Mouse (Mus musculus): Measurements from ENCODE around the gene Gpr146. TPM values are rescaled to one million over a fixed set of nuclear protein-coding genes. Genes with fewer than 3 reads are reported as not detected.

Gene Gpr146
- polyA plus RNA-seq, 1 experiment from 2014 or later, result 1.8 TPM

GRCm38 (mm10) chr5:139352317-139352716 lies 25.2 kb upstream of the Gpr146 start, which contains the start of gene Cyp2w1:
Gene Cyp2w1, plus strand, starts transcription at chr5:139352617.
- no peak within 1 kb of the TSS for H3K4me3 ChIP-seq (replicated peaks; ENCODE audit: low read depth, low read length)
- no peaks in the 10 kb centered on the region for H3K27me3 ChIP-seq (ENCODE audit: control insufficient read depth, insufficient read depth, low read length)
- no peaks in the 10 kb centered on the region for H3K9me3 ChIP-seq (ENCODE audit: control insufficient read depth, low read length)
- no peak within 1 kb of the TSS; the same call in 1 of the 2 replicates for H3K9ac ChIP-seq (replicated peaks; ENCODE audit: low read length)
- no peaks in the 10 kb centered on the region for H3K36me3 ChIP-seq (ENCODE audit: control insufficient read depth, insufficient read depth, low read length)
- ATAC-seq (ENCODE audit: low FRiP score, low TSS enrichment), result no peak
- no peaks in the 10 kb centered on the region for H3K4me1 ChIP-seq (ENCODE audit: control insufficient read depth, insufficient read depth, low read length)
- no peak within 1 kb of the TSS for H3K27ac ChIP-seq (replicated peaks; ENCODE audit: low read depth, low read length)
- WGBS, result 61% methylated on average over 6 of the region's 6 CpGs
- H3K4me2 ChIP-seq (ENCODE audit: low read length), result no peak within 1 kb of the TSS
- no peak for DNase-seq

- Histone ChIP-seq H3K4me2 (ENCODE audit: low read length) (no peak overlapping the region), H3K4me3 (replicated peaks; ENCODE audit: low read depth, low read length) (no peak overlapping the region), H3K27ac (replicated peaks; ENCODE audit: low read depth, low read length) (no peak overlapping the region), H3K27me3 (ENCODE audit: control insufficient read depth, insufficient read depth, low read length) (no peaks in the 10 kb centered on the region), H3K36me3 (ENCODE audit: control insufficient read depth, insufficient read depth, low read length) (no peaks in the 10 kb centered on the region), H3K9me3 (ENCODE audit: control insufficient read depth, low read length) (no peaks in the 10 kb centered on the region), H3K4me1 (ENCODE audit: control insufficient read depth, insufficient read depth, low read length) (no peaks in the 10 kb centered on the region), H3K9ac (replicated peaks; ENCODE audit: low read length) (no peak overlapping the region)
- no peak for DNase-seq
- no peak for ATAC-seq (ENCODE audit: low FRiP score, low TSS enrichment)
- WGBS, result 66% methylated on average over 10 of the region's 10 CpGs
These were observed 24.0 kb upstream of the Gpr146 start for GRCm38 (mm10) chr5:139353496-139353895.

- no peak for DNase-seq
- 85% methylated on average over 11 of the region's 11 CpGs for WGBS
- Histone ChIP-seq H3K4me3 (replicated peaks; ENCODE audit: low read depth, low read length) (no peak overlapping the region), H3K4me1 (ENCODE audit: control insufficient read depth, insufficient read depth, low read length) (no peaks in the 10 kb centered on the region), H3K4me2 (ENCODE audit: low read length) (no peak overlapping the region), H3K36me3 (ENCODE audit: control insufficient read depth, insufficient read depth, low read length) (no peaks in the 10 kb centered on the region), H3K27ac (replicated peaks; ENCODE audit: low read depth, low read length) (no peak overlapping the region), H3K9ac (replicated peaks; ENCODE audit: low read length) (no peak overlapping the region), H3K27me3 (ENCODE audit: control insufficient read depth, insufficient read depth, low read length) (no peaks in the 10 kb centered on the region), H3K9me3 (ENCODE audit: control insufficient read depth, low read length) (no peaks in the 10 kb centered on the region)
- ATAC-seq (ENCODE audit: low FRiP score, low TSS enrichment), result no peak
These were observed 23.6 kb upstream of the Gpr146 start for GRCm38 (mm10) chr5:139353946-139354345.

DNA sequence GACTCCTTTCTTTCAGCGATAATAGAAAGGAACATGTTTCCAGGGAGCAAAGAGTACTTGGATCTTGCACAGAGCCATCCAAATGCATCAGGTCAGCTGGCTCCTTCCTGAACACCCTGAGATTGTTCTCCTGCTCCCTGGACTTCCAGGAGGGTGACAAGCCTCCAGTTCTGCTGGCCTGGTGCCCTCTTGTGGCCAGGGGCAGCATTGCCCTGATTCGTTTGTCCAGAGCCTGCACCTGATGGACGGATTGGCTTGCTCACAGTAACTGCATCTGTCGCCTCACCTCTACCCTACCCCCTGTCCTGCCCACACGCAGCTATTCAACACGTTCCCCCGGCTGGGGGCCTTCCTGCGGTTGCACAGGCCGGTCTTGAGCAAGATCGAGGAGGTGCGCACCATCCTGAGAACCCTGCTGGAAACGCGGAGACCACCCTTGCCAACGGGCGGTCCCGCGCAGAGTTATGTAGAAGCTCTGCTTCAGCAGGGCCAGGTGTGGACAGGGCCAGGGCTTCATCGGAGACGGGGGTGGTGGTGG lies 22.2 kb upstream of the Gpr146 start:
- H3K4me1 ChIP-seq (ENCODE audit: control insufficient read depth, insufficient read depth, low read length), result no peaks in the 10 kb centered on the region
- H3K4me3 ChIP-seq (replicated peaks; ENCODE audit: low read depth, low read length), result no peak overlapping the region
- 36% methylated on average over 19 of the region's 19 CpGs for WGBS
- no peak overlapping the region for H3K4me2 ChIP-seq (ENCODE audit: low read length)
- ATAC-seq (ENCODE audit: low FRiP score, low TSS enrichment) (no peak), DNase-seq (peak; percentile 80)
- no peaks in the 10 kb centered on the region for H3K9me3 ChIP-seq (ENCODE audit: control insufficient read depth, low read length)
- H3K36me3 ChIP-seq (ENCODE audit: control insufficient read depth, insufficient read depth, low read length), result no peaks in the 10 kb centered on the region
- no peak overlapping the region for H3K27ac ChIP-seq (replicated peaks; ENCODE audit: low read depth, low read length)
- H3K9ac ChIP-seq (replicated peaks; ENCODE audit: low read length), result no peak overlapping the region
- no peaks in the 10 kb centered on the region for H3K27me3 ChIP-seq (ENCODE audit: control insufficient read depth, insufficient read depth, low read length)

GRCm38 (mm10) chr5:139358653-139359052 lies 18.8 kb upstream of the Gpr146 start:
- no peak for ATAC-seq (ENCODE audit: low FRiP score, low TSS enrichment)
- DNase-seq, result peak; percentile 57
- Histone ChIP-seq H3K4me1 (ENCODE audit: control insufficient read depth, insufficient read depth, low read length) (no peaks in the 10 kb centered on the region), H3K27me3 (ENCODE audit: control insufficient read depth, insufficient read depth, low read length) (no peaks in the 10 kb centered on the region), H3K36me3 (ENCODE audit: control insufficient read depth, insufficient read depth, low read length) (peaks cover 3% of the 10 kb centered on the region; the same call in 1 of the 2 replicates), H3K9me3 (ENCODE audit: control insufficient read depth, low read length) (no peaks in the 10 kb centered on the region), H3K9ac (replicated peaks; ENCODE audit: low read length) (no peak overlapping the region), H3K27ac (replicated peaks; ENCODE audit: low read depth, low read length) (no peak overlapping the region), H3K4me3 (replicated peaks; ENCODE audit: low read depth, low read length) (no peak overlapping the region), H3K4me2 (ENCODE audit: low read length) (no peak overlapping the region)
- 89% methylated on average over 2 of the region's 2 CpGs for WGBS

GRCm38 (mm10) chr5:139359244-139359643 lies 18.3 kb upstream of the Gpr146 start:
- H3K27ac ChIP-seq (replicated peaks; ENCODE audit: low read depth, low read length), result no peak overlapping the region
- 93% methylated on average over 5 of the region's 5 CpGs for WGBS
- ATAC-seq (ENCODE audit: low FRiP score, low TSS enrichment), result no peak

GRCm38 (mm10) chr5:139363858-139364257 lies 13.6 kb upstream of the Gpr146 start:
- Histone ChIP-seq H3K9me3 (ENCODE audit: control insufficient read depth, low read length) (no peaks in the 10 kb centered on the region), H3K27ac (replicated peaks; ENCODE audit: low read depth, low read length) (no peak overlapping the region), H3K4me3 (replicated peaks; ENCODE audit: low read depth, low read length) (no peak overlapping the region), H3K4me2 (ENCODE audit: low read length) (no peak overlapping the region), H3K9ac (replicated peaks; ENCODE audit: low read length) (no peak overlapping the region), H3K4me1 (ENCODE audit: control insufficient read depth, insufficient read depth, low read length) (no peaks in the 10 kb centered on the region), H3K27me3 (ENCODE audit: control insufficient read depth, insufficient read depth, low read length) (no peaks in the 10 kb centered on the region), H3K36me3 (ENCODE audit: control insufficient read depth, insufficient read depth, low read length) (peaks cover 3% of the 10 kb centered on the region; the same call in 1 of the 2 replicates)
- ATAC-seq (ENCODE audit: low FRiP score, low TSS enrichment), result no peak
- whole genome bisulfite sequencing, result 66% methylated on average over 7 of the region's 7 CpGs
- no peak for DNase-seq

More at GRCm38 (mm10) chr5:139359244-139359643, 18.3 kb upstream of the Gpr146 start:
- no peaks in the 10 kb centered on the region for H3K27me3 ChIP-seq (ENCODE audit: control insufficient read depth, insufficient read depth, low read length)
- no peaks in the 10 kb centered on the region for H3K4me1 ChIP-seq (ENCODE audit: control insufficient read depth, insufficient read depth, low read length)
- peaks cover 3% of the 10 kb centered on the region; the same call in 1 of the 2 replicates for H3K36me3 ChIP-seq (ENCODE audit: control insufficient read depth, insufficient read depth, low read length)
- DNase-seq, result no peak
- H3K4me2 ChIP-seq (ENCODE audit: low read length), result no peak overlapping the region
- H3K4me3 ChIP-seq (replicated peaks; ENCODE audit: low read depth, low read length), result no peak overlapping the region
- no peak overlapping the region for H3K9ac ChIP-seq (replicated peaks; ENCODE audit: low read length)
- H3K9me3 ChIP-seq (ENCODE audit: control insufficient read depth, low read length), result no peaks in the 10 kb centered on the region

DNA sequence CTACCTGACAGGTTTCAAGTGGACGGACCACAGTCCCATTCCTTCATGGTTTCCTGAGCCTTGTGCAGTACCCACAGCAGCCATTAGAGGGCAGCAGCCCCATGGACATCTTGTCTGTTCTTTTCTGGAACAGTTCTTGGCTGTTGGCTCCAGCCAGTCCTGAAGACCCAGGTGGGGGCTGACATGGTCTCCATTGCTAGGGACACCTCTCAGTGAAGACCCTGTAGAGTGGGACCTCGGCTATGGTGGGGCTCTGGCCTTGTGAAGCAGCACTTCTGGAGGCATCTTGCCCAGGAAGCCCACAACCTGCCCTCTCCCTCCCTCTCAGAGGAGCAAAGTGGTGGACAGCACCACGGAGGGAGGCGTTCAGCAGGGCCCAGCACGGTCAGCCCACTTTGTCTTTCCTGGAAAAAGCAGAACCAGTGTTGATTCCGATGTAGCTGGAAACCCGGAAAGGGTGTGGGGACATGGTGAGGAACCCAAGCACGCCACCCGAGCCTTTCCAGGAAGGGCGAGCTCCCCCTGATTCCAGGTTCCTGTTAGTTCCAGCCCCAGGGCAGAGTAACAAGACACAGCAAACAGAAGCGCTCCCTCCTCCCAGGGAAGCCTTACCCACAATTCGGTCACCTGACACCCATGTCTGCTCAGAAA lies 13.1 kb upstream of the Gpr146 start:
- H3K36me3 ChIP-seq (ENCODE audit: control insufficient read depth, insufficient read depth, low read length), result peaks cover 3% of the 10 kb centered on the region; the same call in 1 of the 2 replicates
- peak; percentile 94 for DNase-seq
- H3K4me3 ChIP-seq (replicated peaks; ENCODE audit: low read depth, low read length), result no peak overlapping the region
- H3K9ac ChIP-seq (replicated peaks; ENCODE audit: low read length), result no peak overlapping the region
- H3K4me2 ChIP-seq (ENCODE audit: low read length), result no peak overlapping the region
- WGBS, result 41% methylated on average over 12 of the region's 12 CpGs
- no peak overlapping the region for H3K27ac ChIP-seq (replicated peaks; ENCODE audit: low read depth, low read length)
- no peaks in the 10 kb centered on the region for H3K9me3 ChIP-seq (ENCODE audit: control insufficient read depth, low read length)
- ATAC-seq (ENCODE audit: low FRiP score, low TSS enrichment), result peak; percentile 63; the same call in 1 of the 2 replicates
- H3K27me3 ChIP-seq (ENCODE audit: control insufficient read depth, insufficient read depth, low read length), result no peaks in the 10 kb centered on the region
- H3K4me1 ChIP-seq (ENCODE audit: control insufficient read depth, insufficient read depth, low read length), result no peaks in the 10 kb centered on the region
